Mouse (Mus musculus) cerebellum, adult 8-10 months (tissue): Measurements from ENCODE around the gene Tll2.

ENCODE experiments used
- DNase-seq: peaks from one replicate; pipeline ENCODE4 v3.0.0; 2022

Tll2 gene

GRCm38 (mm10) chr19:41086700-41087099, 119.9 kb downstream of the Tll2 start:
- peak; percentile 78 for DNase-seq

GRCm38 (mm10) chr19:41086289-41086688, 120.3 kb downstream of the Tll2 start:
- no peak for DNase-seq

DNA sequence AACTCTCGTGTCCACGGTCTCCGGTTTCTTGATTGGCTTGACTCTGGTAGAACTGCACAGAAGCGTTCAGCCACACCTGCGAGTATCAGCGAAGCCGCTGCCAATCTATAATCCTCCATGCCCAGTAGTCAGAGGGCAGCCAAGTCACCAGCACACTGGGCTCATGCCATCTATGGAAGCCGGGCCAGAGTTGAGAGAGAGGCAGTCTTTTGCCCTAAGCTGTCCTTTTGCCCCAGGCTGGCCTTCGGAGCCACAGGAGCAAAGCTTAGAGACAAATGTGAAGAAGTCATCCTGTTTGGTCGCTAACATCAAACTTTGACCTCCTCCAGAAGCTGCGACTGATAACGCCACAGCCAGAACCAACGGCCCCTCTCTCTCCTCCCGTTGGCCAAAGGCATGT, 123.0 kb downstream of the Tll2 start:
- no peak for DNase-seq

GRCm38 (mm10) chr19:41081589-41081988, 125.0 kb downstream of the Tll2 start:
- no peak for DNase-seq

- DNase-seq: no peak
These were observed 129.7 kb downstream of the Tll2 start, which contains the start of gene Opalin for GRCm38 (mm10) chr19:41076906-41077305. Opalin (minus strand) TSS chr19:41077113.

GRCm38 (mm10) chr19:41073746-41074455, 132.7 kb downstream of the Tll2 start:
- no peak for DNase-seq

DNA sequence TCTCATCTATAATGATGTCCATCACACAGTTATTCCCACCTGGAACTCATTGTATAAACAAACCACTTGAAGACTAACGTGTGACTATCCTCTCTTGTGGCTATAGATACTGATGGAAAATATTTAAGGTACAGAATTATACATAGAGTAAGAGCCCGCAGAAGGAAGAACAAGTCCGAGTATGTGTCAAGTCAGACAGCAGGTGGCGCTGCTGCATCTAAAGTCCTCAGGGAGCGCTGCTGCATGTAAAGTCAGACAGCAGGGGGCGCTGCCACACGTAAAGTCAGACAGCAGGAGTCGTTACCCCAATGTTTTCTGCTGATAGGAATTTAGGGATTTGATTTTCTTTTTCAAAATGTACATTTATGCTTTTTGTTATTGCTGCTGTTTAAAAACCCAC, 135.1 kb downstream of the Tll2 start:
- peak; percentile 76 for DNase-seq

DNA sequence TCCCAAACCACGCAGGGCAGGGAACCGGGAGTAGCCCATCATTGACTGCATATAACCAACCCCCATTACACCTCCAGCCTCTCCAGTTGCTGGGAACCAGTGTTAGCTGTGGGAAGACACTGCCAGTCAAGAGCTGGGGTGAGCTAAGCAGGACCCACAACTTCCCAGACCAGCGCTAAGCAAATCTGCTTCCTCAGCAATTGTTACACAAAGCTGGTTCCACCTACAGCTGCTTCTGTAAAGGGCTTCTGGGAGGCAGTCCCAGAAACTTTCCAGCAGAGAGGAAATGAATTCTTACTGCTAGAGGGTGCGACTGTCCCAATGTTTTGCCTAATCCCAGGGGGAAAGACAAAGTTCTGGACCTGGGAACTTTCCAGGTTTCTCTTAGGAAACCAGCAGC, 151.9 kb downstream of the Tll2 start:
- no peak for DNase-seq

DNA sequence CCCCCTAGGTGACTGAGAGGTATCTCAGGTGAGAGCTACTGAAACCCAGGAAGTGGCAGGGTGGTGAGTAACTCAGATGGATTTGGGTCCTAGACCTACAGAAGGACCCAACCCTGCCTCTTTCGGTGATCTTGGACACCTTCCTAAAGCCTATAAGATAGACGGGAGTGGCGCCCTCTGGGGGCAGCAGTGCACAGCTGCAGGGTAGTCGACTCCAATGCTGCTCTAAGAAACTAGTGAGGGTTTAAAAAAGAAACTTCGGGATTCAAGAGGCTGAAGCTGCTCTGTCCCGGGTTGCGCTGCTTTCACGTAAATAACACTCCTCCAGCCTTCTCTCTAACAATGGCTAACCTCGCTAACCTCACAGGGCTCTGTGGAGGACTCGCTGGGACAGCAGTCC, 153.1 kb downstream of the Tll2 start:
- no peak for DNase-seq

DNA sequence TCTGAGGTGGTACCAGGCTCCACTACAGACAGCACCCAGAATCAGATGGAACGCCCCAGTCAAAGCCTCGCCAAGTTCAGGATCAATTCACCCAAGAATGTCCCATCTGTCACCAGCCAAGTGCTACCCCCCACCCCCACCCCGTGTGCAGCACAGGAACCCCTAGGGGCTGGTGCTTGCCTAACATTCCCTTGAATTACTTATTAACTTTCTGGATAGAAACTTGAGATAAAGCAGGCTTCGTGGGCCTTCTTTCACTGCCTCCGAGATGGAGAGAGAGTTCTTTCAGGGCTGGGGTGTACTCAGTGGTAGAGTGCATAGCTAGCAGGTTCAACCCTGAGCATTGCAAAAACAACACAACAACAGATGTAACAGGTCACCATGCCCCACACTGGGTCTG, 154.4 kb downstream of the Tll2 start:
- DNase-seq: no peak

- no peak for DNase-seq
These were observed 154.9 kb downstream of the Tll2 start for GRCm38 (mm10) chr19:41051714-41052113.

- DNase-seq: no peak
These were observed 158.5 kb downstream of the Tll2 start for GRCm38 (mm10) chr19:41048187-41048559.

- DNase-seq: no peak
These were observed 159.0 kb downstream of the Tll2 start for GRCm38 (mm10) chr19:41047437-41048186.

DNA sequence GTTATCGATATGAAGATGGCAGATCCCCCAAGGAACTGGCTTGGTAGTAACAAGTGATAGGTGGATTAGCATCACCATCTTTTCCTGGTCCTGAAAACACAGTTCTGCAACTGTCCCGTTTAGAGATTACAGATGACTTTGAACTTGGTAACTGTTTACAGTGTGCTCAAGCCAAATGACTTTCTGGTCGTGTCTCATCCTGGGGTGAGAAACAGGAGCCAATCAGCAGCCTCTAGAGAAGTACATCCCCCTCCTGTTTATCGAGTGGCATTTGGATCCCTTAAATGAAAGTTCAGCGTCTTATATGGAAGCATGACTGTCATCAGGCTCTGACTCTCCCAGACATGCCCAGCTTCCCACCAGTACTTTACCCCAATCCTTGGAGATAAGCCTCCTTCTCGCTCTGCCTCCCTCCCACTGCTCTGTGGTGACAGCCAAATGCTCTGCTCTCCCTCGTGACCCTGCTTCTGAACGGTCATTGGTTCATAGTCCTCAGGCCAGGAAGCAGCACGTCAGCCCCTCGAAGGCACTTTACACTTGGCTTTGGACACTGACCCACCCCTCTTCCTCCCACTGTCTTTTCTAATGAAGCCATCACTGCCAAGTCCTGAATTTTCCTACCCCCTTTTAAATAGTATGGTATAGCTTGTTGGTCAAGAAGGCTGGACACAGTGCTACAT, 161.4 kb downstream of the Tll2 start:
- no peak for DNase-seq

GRCm38 (mm10) chr19:41039110-41039509, 167.5 kb downstream of the Tll2 start:
- no peak for DNase-seq

- no peak for DNase-seq
These were observed 170.7 kb downstream of the Tll2 start for GRCm38 (mm10) chr19:41035809-41036551.
